Mouse (Mus musculus): ENCODE data around the gene Cep68. TPM values are rescaled to one million over a fixed set of nuclear protein-coding genes. Genes with fewer than 3 reads are reported as not detected.
"Not testable (repeated sequence)": the region's sequence is repeated elsewhere in the genome, so short reads cannot be mapped to it uniquely, and the experiment has no call there.

The Cep68 gene
- polyA plus RNA-seq, 1 experiment from 2014 or later, result 25.7 TPM

DNA sequence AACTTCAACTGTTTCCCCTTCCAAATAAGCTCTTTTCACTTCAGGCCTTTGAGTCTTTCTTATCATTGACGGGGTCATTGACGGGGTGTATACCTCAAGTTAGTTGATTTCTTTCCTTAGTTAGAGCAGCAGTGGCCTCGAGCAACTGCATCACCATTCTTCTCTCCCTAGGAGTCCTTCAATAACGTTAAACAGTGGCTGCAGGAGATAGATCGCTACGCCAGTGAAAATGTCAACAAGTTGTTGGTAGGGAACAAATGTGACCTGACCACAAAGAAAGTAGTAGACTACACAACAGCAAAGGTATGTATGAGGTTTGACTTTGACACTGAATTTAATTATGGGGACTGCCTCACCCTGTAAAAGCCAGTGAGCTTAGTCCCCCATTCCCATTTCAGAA lies 25.0 kb downstream of the Cep68 start:
- no peaks in the 10 kb centered on the region for H3K9me3 ChIP-seq (replicated peaks)
- no peak overlapping the region for H3K4me3 ChIP-seq
- no peak overlapping the region for H3K27ac ChIP-seq
- 67% methylated on average over 6 of the region's 6 CpGs for WGBS
- H3K4me2 ChIP-seq, result no peak overlapping the region
- H3K4me1 ChIP-seq (replicated peaks), result no peaks in the 10 kb centered on the region
- H3K9ac ChIP-seq, result no peak overlapping the region
- H3K27me3 ChIP-seq, result no peaks in the 10 kb centered on the region
- ATAC-seq (replicated peaks; ENCODE audit: insufficient number of reproducible peaks, insufficient read depth, low FRiP score, low read depth), result no peak
- H3K36me3 ChIP-seq, result peaks cover 64% of the 10 kb centered on the region

DNA sequence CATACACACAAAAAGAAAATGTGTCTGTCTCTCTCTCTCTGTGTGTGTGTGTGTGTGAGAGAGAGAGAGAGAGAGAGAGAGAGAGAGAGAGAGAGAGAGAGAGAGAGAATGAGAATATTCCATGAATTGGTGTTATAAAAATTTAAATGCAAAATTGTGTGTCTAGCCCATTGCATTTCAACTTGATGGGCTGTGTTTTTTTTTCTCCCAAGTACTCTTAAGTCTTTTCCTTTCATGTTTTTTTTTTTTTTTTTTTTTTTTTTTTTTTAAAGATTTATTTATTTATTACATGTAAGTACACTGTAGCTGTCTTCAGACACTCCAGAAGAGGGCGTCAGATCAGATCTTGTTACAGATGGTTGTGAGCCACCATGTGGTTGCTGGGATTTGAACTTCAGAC lies 27.6 kb downstream of the Cep68 start:
- H3K27ac ChIP-seq; H3K9ac ChIP-seq; H3K4me3 ChIP-seq; H3K27me3 ChIP-seq; H3K4me2 ChIP-seq; ATAC-seq (replicated peaks; ENCODE audit: insufficient number of reproducible peaks, insufficient read depth, low FRiP score, low read depth); H3K4me1 ChIP-seq (replicated peaks); H3K9me3 ChIP-seq (replicated peaks): not testable (repeated sequence)
- peaks cover 65% of the 10 kb centered on the region for H3K36me3 ChIP-seq
- 78% methylated on average over 1 of the region's 1 CpGs for WGBS

DNA sequence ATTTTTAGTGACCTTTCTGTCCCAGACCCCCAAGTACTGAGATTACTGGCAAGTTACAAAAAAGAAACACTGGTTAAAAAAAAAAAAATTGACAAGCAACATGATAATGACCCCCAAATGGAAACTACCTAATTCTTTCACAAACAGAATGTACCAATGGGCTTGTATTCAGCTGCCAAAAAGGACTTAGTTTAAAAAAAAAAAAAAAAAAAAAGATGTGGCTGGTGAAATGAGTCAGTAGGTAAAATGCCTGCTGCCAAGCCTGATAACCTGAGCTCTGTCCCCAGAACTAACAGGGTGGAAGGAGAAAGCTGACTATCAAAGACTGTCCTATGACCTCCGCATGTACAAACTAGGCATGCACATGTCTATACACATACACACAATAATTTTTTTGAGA lies 32.0 kb downstream of the Cep68 start:
- Histone ChIP-seq H3K4me3 (no peak overlapping the region), H3K4me1 (replicated peaks) (peaks cover 10% of the 10 kb centered on the region), H3K27ac (no peak overlapping the region), H3K27me3 (no peaks in the 10 kb centered on the region), H3K9ac (no peak overlapping the region), H3K4me2 (no peak overlapping the region), H3K9me3 (replicated peaks) (no peaks in the 10 kb centered on the region), H3K36me3 (peaks cover 59% of the 10 kb centered on the region)
- 97% methylated on average over 1 of the region's 1 CpGs for WGBS
- ATAC-seq (replicated peaks; ENCODE audit: insufficient number of reproducible peaks, insufficient read depth, low FRiP score, low read depth), result no peak

DNA sequence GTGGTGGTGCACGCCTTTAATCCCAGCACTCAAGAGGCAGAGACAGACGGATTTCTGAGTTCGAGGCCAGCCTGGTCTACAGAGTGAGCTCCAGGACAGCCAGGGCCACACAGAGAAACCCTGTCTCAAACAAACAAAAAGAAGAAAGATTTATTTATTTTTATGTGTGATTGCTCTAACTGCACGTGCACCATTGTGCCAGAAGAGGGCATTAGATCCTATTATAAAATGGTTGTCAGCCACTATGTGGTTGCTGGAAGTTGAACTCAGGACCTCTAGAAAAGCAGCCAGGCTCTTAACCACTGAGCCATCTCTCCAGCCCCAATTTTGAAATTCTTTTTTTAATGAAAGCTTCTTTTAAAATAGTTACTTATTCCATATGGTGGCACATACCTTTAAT lies 32.8 kb downstream of the Cep68 start:
- peaks cover 54% of the 10 kb centered on the region for H3K36me3 ChIP-seq
- H3K9me3 ChIP-seq (replicated peaks), result no peaks in the 10 kb centered on the region
- no peak overlapping the region for H3K9ac ChIP-seq
- no peak overlapping the region for H3K27ac ChIP-seq
- no peaks in the 10 kb centered on the region for H3K27me3 ChIP-seq
- WGBS, result 91% methylated on average over 4 of the region's 4 CpGs
- peaks cover 13% of the 10 kb centered on the region for H3K4me1 ChIP-seq (replicated peaks)
- no peak overlapping the region for H3K4me2 ChIP-seq
- H3K4me3 ChIP-seq, result no peak overlapping the region
- no peak for ATAC-seq (replicated peaks; ENCODE audit: insufficient number of reproducible peaks, insufficient read depth, low FRiP score, low read depth)

DNA sequence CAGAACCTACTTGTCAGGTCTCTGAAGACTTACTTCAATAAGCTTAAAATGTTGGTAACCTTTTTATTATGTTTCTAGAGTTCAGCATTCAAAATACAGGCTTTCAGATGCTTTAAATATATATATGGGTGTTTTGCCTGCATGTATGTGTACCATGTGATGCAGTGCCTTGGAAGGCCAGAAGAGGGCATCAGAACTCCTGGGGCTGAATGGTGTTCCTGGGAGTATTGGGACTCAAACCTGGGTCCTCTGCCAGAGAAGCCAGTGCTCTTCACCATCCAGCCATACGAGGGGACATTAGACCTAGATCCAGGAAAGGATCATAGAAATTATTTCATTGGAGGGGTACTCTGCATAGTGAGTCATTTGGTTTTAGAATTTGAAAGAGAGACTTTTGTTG lies 34.5 kb downstream of the Cep68 start:
- WGBS, result 97% methylated on average over 1 of the region's 1 CpGs
- H3K27ac ChIP-seq, result no peak overlapping the region
- H3K9me3 ChIP-seq (replicated peaks), result no peaks in the 10 kb centered on the region
- H3K4me3 ChIP-seq, result no peak overlapping the region
- no peak overlapping the region for H3K9ac ChIP-seq
- H3K27me3 ChIP-seq, result no peaks in the 10 kb centered on the region
- peaks cover 44% of the 10 kb centered on the region for H3K36me3 ChIP-seq
- no peak for ATAC-seq (replicated peaks; ENCODE audit: insufficient number of reproducible peaks, insufficient read depth, low FRiP score, low read depth)
- no peak overlapping the region for H3K4me2 ChIP-seq
- H3K4me1 ChIP-seq (replicated peaks), result peaks cover 26% of the 10 kb centered on the region

DNA sequence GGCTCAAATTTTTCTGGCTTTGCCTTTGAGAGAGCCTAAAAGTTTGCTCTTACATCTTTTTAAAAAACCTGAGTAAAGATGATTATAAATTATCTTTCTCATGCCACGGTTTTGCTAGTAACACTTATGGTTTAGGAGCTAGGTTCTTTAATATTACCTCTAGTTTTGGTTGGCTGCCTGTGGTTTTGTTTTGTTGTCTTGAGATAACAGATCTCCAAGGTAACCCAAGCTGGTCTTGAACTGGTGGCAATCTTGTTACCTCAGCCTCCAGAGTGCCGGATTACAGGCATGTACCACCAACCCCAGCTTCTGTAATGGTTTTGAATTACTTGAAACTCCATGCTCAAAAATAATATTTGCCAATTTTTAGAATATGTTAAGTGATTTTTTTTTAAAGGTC lies 37.4 kb downstream of the Cep68 start:
- peaks cover 16% of the 10 kb centered on the region for H3K36me3 ChIP-seq
- WGBS, result 67% methylated on average over 2 of the region's 2 CpGs
- peaks cover 32% of the 10 kb centered on the region for H3K4me1 ChIP-seq (replicated peaks)
- no peak for ATAC-seq (replicated peaks; ENCODE audit: insufficient number of reproducible peaks, insufficient read depth, low FRiP score, low read depth)
- H3K9me3 ChIP-seq (replicated peaks), result no peaks in the 10 kb centered on the region
- no peaks in the 10 kb centered on the region for H3K27me3 ChIP-seq
- no peak overlapping the region for H3K4me2 ChIP-seq
- H3K9ac ChIP-seq, result no peak overlapping the region
- no peak overlapping the region for H3K27ac ChIP-seq
- H3K4me3 ChIP-seq, result no peak overlapping the region

DNA sequence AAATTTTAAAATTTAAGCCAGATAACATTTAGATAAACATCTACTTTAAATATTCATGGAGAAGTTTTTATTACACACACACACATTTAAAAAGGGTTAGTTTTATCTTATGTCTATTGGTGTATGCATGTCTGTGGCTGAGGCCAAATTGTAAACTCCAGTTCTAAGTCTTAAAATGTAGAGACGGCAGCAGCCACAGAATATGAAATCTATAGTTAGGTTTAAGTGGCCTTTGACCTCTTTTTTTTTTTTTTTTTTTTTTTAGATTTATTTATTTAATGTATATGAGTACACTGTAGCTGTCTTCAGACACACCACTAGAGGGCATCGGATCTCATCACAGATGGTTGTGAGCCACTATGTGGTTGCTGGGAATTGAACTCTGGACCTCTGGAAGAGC lies 41.6 kb downstream of the Cep68 start:
- H3K4me1 ChIP-seq (replicated peaks), result peaks cover 58% of the 10 kb centered on the region
- WGBS, result 55% methylated on average over 2 of the region's 2 CpGs
- no peaks in the 10 kb centered on the region for H3K36me3 ChIP-seq
- no peaks in the 10 kb centered on the region for H3K27me3 ChIP-seq
- no peak overlapping the region for H3K4me3 ChIP-seq
- no peak overlapping the region for H3K4me2 ChIP-seq
- H3K9ac ChIP-seq, result no peak overlapping the region
- H3K9me3 ChIP-seq (replicated peaks), result no peaks in the 10 kb centered on the region
- H3K27ac ChIP-seq, result no peak overlapping the region
- ATAC-seq (replicated peaks; ENCODE audit: insufficient number of reproducible peaks, insufficient read depth, low FRiP score, low read depth), result no peak

DNA sequence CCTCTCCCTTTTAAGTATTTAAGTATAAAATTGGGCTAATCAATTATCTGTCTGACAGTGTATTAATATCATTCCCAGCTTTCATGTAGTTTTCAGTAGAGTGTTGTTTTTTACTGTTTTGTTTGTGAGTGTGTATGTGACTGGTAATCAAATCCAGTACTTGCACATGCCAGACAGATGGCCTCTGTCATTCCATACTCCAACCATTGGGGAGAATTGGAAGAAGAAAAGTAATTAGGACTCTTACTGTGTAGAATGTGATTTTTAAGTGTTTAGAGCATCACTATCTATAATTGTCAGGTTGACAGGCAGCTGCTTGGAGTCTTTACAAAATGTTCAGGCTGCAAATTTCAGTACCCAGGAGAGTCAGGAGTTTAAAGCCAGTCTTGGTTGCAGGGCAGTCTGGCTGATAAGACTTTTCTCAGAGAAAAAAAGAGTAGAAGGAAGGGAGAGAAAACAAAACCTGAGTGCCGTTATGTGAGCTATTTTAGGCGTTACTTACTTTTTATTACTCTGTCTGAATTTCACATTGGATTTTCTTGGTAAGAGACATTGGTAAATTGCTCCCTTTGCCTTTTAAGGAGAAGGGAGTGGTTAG lies 42.5 kb downstream of the Cep68 start:
- H3K27me3 ChIP-seq, result no peaks in the 10 kb centered on the region
- WGBS, result 30% methylated on average over 2 of the region's 2 CpGs
- no peaks in the 10 kb centered on the region for H3K9me3 ChIP-seq (replicated peaks)
- no peaks in the 10 kb centered on the region for H3K36me3 ChIP-seq
- peaks cover 55% of the 10 kb centered on the region for H3K4me1 ChIP-seq (replicated peaks)
- peak overlapping the region; percentile 14; the same call in 1 of the 2 replicates for H3K27ac ChIP-seq
- ATAC-seq (replicated peaks; ENCODE audit: insufficient number of reproducible peaks, insufficient read depth, low FRiP score, low read depth), result no peak
- H3K4me3 ChIP-seq, result no peak overlapping the region
- H3K9ac ChIP-seq, result no peak overlapping the region
- no peak overlapping the region for H3K4me2 ChIP-seq

DNA sequence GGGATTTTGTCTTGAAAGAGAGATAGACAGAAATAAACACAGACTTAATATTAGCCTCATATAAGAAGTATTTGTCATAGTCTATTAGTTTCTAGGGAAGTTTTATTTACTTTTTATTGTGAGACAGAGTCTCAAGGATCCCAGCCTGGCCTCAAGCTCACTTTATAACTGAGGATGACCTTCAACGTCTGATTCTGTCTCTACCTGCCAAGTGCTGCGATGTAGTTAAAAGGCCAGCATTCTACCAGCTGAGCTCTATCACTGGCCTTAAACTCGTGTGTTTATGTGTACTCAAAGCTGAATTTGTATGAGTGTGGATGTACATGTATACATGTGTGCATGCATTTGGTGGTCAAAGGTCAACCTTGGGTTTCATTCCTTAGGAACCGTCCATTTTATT lies 43.7 kb downstream of the Cep68 start:
- Histone ChIP-seq H3K4me3 (no peak overlapping the region), H3K27ac (peak overlapping the region; percentile 54; the same call in 1 of the 2 replicates)
- 54% methylated on average over 4 of the region's 4 CpGs for WGBS

DNA sequence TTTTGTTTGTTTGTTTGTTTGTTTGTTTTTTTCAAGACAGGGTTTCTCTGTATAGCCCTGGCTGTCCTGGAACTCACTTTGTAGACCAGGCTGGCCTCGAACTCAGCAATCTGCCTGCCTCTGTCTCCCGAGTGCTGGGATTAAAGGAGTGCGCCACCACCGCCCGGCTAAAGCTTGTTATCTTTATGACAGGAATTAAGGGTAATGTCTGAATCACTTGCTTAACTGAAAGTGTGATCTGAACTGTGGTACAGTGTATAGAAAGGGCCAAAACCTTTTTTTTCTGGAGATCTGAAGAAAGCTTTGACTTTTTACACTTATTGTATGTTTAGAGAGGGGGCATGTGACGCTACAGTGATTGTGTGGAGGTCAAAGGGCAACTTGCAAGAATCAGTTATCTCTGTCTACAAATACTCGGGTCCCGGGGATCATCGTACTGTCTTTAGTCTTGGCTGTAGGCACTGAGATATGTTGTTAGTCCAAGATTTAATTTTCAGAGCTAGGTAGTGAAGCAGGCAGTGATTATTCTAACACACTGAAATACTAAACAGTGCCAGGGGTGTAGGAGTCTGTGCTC lies 44.3 kb downstream of the Cep68 start:
- H3K4me1 ChIP-seq (replicated peaks), result peaks cover 42% of the 10 kb centered on the region

More for the DNA sequence above, 43.7 kb downstream of the Cep68 start:
- Histone ChIP-seq H3K27me3 (no peaks in the 10 kb centered on the region), H3K4me1 (replicated peaks) (peaks cover 46% of the 10 kb centered on the region), H3K4me2 (0 out of 2 replicates have a peak overlapping the region, but pooled peaks have one; percentile 10), H3K36me3 (no peaks in the 10 kb centered on the region), H3K9ac (no peak overlapping the region), H3K9me3 (replicated peaks) (no peaks in the 10 kb centered on the region)
- no peak for ATAC-seq (replicated peaks; ENCODE audit: insufficient number of reproducible peaks, insufficient read depth, low FRiP score, low read depth)

DNA sequence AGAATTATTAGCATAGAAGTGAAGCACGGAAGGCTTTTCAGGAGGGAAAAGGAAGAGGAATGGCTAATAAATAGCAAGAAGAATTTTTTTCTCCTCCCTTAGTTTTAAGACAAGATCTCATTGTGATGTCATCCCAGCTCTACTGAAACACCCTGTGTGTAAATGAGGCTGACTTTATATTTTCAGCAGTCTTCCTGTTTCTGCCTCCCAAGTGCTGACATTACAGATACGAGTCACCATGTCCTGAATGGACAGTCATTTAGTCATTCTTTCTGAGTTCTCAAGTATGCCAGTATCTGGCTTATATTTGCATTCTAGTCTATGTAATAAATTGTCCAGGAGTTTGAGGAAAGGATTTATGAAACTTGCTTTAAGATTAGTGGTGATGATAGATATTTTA lies 44.9 kb downstream of the Cep68 start:
- 58% methylated on average over 2 of the region's 2 CpGs for WGBS
- no peak overlapping the region for H3K27ac ChIP-seq
- no peak for ATAC-seq (replicated peaks; ENCODE audit: insufficient number of reproducible peaks, insufficient read depth, low FRiP score, low read depth)
- H3K27me3 ChIP-seq, result no peaks in the 10 kb centered on the region
- no peak overlapping the region for H3K9ac ChIP-seq
- no peaks in the 10 kb centered on the region for H3K9me3 ChIP-seq (replicated peaks)
- peak overlapping the region; percentile 21 for H3K4me3 ChIP-seq
- peak overlapping the region; percentile 30; the same call in 1 of the 2 replicates for H3K4me2 ChIP-seq
- peaks cover 41% of the 10 kb centered on the region for H3K4me1 ChIP-seq (replicated peaks)
- no peaks in the 10 kb centered on the region for H3K36me3 ChIP-seq

More for the DNA sequence above, 44.3 kb downstream of the Cep68 start:
- no peak overlapping the region for H3K9ac ChIP-seq
- no peak for ATAC-seq (replicated peaks; ENCODE audit: insufficient number of reproducible peaks, insufficient read depth, low FRiP score, low read depth)
- H3K9me3 ChIP-seq (replicated peaks), result no peaks in the 10 kb centered on the region
- H3K27ac ChIP-seq, result peak overlapping the region; percentile 54; the same call in 1 of the 2 replicates
- no peaks in the 10 kb centered on the region for H3K27me3 ChIP-seq
- H3K4me2 ChIP-seq, result 0 out of 2 replicates have a peak overlapping the region, but pooled peaks have one; percentile 10
- no peak overlapping the region for H3K4me3 ChIP-seq
- no peaks in the 10 kb centered on the region for H3K36me3 ChIP-seq
- WGBS, result 48% methylated on average over 9 of the region's 9 CpGs
